Mouse (Mus musculus) brain, embryonic 14.5 days (tissue): ENCODE data around the gene Rfx2.

Source experiments
- CTCF ChIP-seq: fragments of 200-500 bp; IDR thresholded peaks from 2 replicates; pipeline ENCODE4 v1.5.1; 2012; ENCODE audit warnings: inconsistent platforms, mild to moderate bottlenecking, moderate library complexity, borderline replicate concordance; ENCODE audit not compliant: insufficient read depth, insufficient read length; ENCODE audit errors: extremely low read depth
- POLR2A ChIP-seq: fragments of 200-500 bp; IDR thresholded peaks from 2 replicates; pipeline ENCODE4 v1.6.1; 2012; ENCODE audit warnings: mild to moderate bottlenecking, inconsistent platforms, borderline replicate concordance; ENCODE audit not compliant: poor library complexity, insufficient read depth, insufficient read length, severe bottlenecking; ENCODE audit errors: extremely low read depth

DNA sequence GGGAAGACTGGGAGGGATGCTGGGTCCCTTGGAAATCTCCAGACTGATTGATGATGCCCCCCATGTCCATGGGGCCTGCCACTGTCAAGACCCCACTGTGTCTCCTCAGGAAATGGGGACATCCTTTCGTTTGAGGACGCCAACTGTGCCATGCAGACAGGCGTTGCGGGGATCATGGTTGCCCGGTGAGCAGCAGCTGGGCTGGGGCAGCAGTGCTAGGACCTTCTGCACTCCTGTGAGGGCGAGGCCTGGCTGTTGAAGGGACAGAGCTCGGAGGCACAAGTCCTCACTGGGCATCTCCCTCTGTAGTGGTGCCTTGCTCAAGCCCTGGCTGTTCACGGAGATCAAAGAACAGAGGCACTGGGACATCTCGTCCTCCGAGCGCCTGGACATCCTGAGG, 61.9 kb downstream of the Rfx2 start:
- TF ChIP-seq CTCF (no peak), POLR2A (no peak)
